Mouse (Mus musculus): ENCODE measurements around the gene AI837181.

Gene AI837181

DNA sequence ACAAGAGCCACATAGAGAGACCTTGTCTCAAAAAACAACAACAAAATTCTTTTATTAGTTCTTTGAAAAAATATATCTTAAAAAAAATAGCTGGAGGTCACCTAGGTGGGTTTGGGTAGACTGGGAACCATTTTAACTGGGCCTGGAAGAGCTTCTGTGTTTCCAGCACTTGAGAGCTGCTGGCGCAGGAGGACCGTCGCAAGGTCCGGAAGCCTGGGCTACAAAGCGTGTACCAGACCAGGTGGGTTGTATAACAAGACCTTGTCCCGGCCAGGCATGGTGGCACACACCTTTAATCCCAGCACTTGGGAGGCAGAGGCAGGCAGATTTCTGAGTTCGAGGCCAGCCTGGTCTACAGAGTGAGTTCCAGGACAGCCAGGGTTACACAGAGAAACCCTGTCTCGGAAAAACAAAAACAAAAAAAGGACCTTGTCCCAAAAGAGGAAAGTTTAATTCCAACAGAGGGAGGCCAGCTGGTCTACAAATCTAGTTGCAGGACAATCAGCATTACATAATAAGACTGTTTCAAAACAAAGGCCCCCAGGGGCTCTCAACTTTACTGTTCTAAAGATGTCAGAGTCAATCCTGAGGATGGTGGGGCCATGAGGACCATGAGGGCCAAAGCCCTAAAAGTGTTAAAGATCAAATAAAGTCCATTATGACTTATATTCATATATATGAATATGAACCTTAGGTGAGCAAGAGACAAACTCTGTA, 6.0 kb upstream of the AI837181 start:
- DNase-seq, result no peak

DNA sequence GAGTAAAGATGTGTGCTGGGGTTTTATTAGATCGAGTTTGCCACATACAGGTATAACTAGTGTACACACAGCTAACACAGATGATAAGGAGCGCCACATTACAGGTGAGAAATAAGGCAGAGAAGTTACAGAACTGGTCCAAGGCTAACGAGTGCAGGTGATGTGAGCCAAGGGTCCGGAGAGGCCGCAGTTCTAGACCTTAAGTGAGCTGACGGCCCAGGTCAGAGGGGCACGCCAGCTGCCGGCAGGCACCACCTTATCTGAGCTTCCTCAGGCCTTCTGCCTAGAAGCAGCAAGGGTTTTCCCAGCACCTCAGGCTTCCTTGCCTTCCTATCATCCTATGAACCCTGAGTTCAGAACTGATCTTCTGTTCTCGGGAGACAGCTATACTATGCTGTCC, 5.3 kb upstream of the AI837181 start:
- DNase-seq, result no peak

- DNase-seq, result no peak
Measured at GRCm38 (mm10) chr19:5420579-5420978, 4.4 kb upstream of the AI837181 start.

DNA sequence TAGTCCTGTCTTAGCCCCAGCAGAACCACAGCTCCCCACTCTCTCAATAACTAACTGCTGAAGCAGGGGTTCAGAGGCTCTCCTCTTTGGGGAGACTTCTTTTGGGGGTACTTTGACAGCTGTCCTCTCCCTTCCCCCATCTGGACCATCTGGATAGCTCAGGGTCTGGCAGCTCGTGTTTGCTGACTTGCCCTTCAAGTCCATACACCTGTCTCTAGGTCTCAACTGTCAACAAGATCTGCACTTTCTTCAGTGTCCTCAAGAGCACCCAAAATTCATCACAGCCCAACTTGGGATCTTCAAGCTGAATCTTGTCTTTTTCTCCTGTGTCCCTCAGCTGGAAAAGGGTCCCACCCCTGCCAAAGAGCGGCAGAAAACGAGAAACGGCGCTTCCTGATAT, 3.2 kb upstream of the AI837181 start:
- peak in 1 of 2 experiments; percentile 44 for DNase-seq

- peak; percentile 58 to 63 for DNase-seq
Measured at GRCm38 (mm10) chr19:5422267-5422666, 2.7 kb upstream of the AI837181 start.

DNA sequence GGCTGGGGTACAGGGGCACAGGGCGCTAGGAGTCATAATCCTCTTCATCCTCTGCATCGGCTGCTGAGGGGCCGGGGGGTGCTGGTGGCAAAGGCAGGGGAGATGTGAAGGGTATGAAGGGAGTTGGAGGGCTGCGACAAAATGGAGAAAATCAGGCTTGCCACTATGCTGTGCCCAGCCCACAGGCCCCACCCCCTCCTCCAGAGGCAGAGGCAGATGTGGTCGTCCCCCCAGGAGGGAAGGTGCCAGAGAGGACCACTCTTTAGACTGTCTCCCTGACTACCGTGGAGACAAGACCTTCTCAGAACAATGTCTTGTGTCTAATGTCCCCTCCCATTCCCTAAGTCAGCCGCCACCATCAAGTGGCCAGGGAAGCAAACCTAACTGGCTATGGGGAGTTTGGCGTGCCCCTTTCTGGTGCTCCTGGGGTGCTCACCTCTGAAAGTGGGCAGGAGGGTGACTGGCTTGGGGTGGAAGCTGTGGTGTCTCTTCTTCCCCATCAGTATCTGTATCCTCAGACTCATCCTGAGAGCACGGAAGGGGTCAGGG, 2.0 kb upstream of the AI837181 start:
- DNase-seq, result peak in 1 of 2 experiments; percentile 26

DNA sequence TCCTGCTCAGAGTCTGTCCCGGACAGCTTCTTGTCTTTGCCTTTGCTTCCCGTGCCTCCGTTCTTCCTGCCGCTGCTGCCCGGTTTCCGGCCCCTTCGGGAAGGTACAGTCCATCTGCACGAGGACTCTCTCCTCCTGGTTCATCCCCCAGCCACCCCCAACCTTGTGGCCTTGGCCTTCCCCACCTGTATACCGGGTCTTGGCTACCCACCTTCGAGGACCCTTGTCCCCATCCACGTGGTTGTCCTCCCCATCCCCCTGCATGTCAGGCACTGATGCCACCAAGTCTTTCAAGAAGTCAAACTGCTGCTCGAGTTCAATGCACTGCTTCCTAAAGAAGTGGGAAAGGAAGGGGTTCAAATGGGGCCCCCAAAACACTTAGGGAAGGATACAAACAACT, 1.4 kb upstream of the AI837181 start:
- DNase-seq, result peak in 1 of 2 experiments; percentile 29

DNA sequence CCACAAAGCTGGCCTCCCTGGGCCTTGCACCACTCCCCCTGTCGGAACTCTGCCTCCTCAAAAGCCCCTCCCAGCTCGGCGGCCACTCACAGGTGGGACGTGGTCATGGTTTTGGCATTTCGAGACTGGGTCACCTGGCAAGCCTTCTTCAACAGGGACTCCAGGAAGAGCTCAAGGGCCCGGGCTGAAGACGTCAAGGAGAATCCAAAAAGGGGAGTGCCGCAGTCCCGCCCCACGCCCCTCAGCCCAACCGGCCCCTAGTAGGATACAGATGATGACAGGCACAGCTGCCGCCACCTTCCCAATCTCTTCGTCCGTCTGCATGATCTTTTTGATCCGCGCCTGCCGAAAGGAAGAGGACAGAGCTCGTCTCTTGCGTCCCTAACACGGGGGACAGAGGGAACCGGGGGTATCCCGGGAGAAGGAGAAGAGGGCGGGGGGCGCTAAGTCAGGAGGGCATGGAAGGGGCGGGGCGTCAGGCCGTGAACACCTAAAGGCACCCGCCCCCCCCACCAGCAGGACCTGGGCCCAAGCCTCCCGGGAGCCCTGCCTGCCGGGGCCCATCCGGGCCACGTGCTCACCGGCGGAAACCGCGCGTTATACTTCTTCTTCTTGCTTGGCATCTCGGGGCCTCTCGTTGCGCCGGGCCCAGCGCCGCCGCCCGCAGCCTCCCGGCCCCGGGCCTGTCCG, 707 bp upstream of the AI837181 start:
- peak; percentile 86 for DNase-seq

- DNase-seq, result peak; percentile 46 to 47
Measured at GRCm38 (mm10) chr19:5425906-5426565, 1.1 kb downstream of the AI837181 start.

- DNase-seq, result no peak
Measured at GRCm38 (mm10) chr19:5426640-5427290, 1.8 kb downstream of the AI837181 start.

- DNase-seq, result peak; percentile 48 to 60
Measured at GRCm38 (mm10) chr19:5428083-5428482, 3.1 kb downstream of the AI837181 start.

DNA sequence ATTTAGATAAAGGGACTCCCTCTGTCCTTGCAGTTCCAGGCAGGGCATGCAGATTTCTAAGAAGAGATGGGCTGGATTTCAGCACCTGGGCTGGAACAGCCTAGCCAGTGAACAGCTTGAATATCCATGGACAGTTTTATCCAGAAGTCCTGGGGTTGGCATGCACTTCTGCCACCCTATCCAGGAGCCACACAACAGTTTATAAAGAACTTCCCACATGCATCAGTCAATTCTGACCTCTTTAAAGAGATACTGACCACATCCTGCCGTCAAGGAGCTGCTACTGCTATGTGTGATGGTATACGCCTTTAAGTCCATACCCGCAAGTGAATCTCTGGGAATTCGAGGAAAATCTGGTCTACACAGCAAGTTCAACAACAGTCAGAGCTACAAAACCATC, 4.3 kb downstream of the AI837181 start:
- DNase-seq, result no peak

- DNase-seq, result peak; percentile 80 to 85
Measured at GRCm38 (mm10) chr19:5429806-5430205, 4.9 kb downstream of the AI837181 start.

- DNase-seq, result peak; percentile 60 to 66
Measured at GRCm38 (mm10) chr19:5430408-5430807, 5.5 kb downstream of the AI837181 start.

DNA sequence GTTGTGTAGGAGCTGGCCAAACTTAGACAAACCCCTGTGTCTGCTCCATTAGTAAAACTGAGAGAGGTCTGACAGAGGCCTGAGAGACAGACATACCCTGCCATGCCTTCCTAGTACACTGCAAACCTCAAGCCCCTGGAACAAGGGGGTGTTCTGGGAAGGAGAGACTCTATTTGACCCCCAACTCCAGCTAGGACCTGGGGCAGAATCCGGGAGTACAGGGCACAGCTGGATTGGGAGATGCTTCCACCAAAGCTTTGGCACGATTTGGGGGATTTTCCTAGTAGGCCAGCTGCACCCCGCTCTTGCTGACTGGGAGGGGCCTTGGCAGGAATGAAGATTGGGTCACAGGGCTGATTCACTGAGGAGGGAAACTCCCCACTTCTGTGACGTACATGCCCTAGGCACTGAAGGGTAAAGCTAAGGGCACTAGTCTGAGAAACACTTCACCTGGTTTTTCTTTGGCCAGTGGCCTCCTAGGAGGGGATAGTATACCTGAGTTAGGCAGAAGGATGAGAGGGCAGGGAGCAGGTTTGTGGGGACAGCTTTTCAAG, 7.0 kb downstream of the AI837181 start:
- DNase-seq, result no peak

DNA sequence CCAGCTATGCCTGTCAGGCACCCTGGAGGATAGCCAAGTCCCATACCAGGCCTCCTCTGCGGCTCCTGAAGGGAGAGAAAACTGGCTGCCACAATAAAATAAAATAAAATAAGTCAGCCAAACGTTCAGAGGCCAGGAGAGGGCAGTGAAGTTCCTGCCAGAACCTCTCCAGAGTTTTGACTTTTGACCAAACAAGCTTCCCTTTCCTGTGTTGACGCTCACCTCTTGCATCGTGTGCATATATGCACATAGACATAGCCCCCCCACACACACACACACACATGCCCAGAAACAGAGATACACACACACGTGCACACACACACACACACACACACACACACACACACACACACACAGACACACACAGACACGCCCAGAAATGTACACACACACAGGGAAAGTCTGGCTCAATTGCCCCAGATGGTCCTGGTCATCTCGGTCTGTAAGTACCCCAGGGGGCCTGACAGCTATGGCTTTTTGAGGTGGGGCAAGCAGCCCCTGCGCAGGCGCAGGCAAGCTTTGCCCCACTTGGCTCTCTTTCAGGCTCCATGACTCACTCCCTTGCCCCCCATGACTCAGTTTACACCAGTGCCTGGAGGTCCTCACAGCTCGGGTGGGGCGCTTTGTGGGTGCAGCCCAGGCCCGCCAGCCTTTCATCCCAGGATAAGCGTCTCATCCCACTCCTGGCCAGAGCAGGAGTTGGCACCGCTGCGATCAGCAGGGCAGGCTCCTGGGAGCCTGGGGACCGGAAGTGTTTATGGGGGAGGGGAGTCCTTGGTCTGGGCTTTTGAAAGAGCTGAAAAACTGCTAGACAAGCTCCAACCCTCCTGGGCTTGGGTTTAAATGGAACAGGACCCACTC, 8.3 kb downstream of the AI837181 start:
- peak; percentile 61 to 67 for DNase-seq

- no peak for DNase-seq
Measured at GRCm38 (mm10) chr19:5433951-5434350, 9.0 kb downstream of the AI837181 start.

DNA sequence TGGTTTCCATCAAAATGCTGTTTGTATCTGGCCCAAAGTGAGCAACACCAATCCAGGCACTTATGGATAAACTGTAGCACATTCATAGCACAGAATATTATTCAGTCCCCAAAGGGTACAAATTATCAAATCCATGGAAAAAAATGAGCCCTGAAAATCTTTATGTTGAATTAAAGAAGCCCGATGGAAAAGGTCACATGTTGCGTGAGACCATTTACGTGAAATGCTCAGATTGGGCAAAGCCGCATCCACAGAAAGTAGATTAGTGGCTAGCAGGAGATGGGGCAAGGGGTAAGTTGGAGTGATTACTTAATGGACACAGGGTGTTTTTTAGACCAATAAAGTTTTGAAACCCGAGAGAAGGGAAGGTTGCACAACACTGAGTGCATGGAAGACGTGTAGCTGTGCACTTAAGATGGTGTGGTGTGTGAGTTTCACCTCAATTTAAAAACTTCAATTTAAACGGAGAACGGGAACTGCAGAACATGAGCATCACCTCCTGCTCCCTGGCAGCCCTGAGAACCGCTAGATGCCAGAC, 19.5 kb downstream of the AI837181 start:
- DNase-seq, result no peak

- DNase-seq, result no peak
Measured at GRCm38 (mm10) chr19:5444954-5445353, 20.0 kb downstream of the AI837181 start.

- DNase-seq, result no peak
Measured at GRCm38 (mm10) chr19:5445747-5446146, 20.8 kb downstream of the AI837181 start.

All from cerebellum, postnatal 10 days (tissue).